Mouse (Mus musculus) MEL (cell line): ENCODE data around the gene BC005537.

Experiments
- SMC3 ChIP-seq: IDR thresholded peaks from 2 replicates; pipeline ENCODE4 v1.6.1; 2011; ENCODE audit warnings: low read depth, low read length, improper control_type of control experiment
- ZC3H11A ChIP-seq: IDR thresholded peaks from 2 replicates; pipeline ENCODE4 v1.6.1; 2012; ENCODE audit warnings: low read depth, mild to moderate bottlenecking, inconsistent platforms, low read length, improper control_type of control experiment

DNA sequence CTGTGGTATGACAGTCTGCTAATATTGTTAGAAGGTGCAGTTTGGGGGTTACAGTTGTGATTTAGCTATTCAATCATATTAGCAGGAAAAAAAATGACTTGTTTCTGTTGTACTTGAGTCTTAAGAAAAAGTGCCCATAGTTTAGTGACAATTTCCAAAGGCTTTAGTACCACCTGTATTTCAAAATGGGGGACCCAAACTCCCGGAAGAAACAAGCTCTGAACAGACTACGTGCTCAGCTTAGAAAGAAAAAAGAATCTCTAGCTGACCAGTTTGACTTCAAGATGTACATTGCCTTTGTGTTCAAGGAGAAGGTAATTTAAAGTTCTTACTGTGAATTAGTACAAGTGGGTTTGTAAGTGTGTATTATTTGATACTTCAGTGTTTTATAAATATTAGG, 1.7 kb downstream of the BC005537 start:
- TF ChIP-seq ZC3H11A: no peak
- no peak for TF ChIP-seq SMC3
